Mouse (Mus musculus) olfactory bulb, adult 2 months (tissue): ENCODE data around the gene Ppp1r1c. TPM values are rescaled to one million over a fixed set of nuclear protein-coding genes. Genes with fewer than 3 reads are reported as not detected.

Experiments
- H3K27ac ChIP-seq: fragments of 200-500 bp; 2 replicates; pipeline ENCODE4 v1.5.1; 2012; ENCODE audit warnings: low read depth, low read length; ENCODE audit not compliant: insufficient read depth
- H3K4me1 ChIP-seq: fragments of 200-500 bp; 2 replicates; pipeline ENCODE4 v1.6.1; 2012; ENCODE audit warnings: low read length; ENCODE audit not compliant: control insufficient read depth, insufficient read depth
- H3K4me3 ChIP-seq: fragments of 200-500 bp; 2 replicates; pipeline ENCODE4 v1.5.1; 2012; ENCODE audit warnings: mild to moderate bottlenecking, low read depth, low read length, moderate library complexity; ENCODE audit not compliant: insufficient read depth
- CTCF ChIP-seq: fragments of 200-500 bp; IDR thresholded peaks from 2 replicates; pipeline ENCODE4 v1.5.1; 2012; ENCODE audit warnings: low read depth, mild to moderate bottlenecking, low read length, moderate library complexity; ENCODE audit not compliant: insufficient read depth
- POLR2A ChIP-seq: fragments of 200-500 bp; IDR thresholded peaks from 2 replicates; pipeline ENCODE4 v1.6.1; 2012; ENCODE audit warnings: mild to moderate bottlenecking, low read depth, low read length, moderate library complexity; ENCODE audit not compliant: insufficient read depth
- WGBS: fragments of 180-500 bp; shearing (Covaris S2); methylation state at CpG from one replicate; pipeline ENCODE4 v1.1.7; 2018; 5-methylcytosine and 5-hydroxymethylcytosine counted together
- polyA plus RNA-seq: library from polyadenylated mRNA; stranded (reverse); fragments of >200 nt; gene quantifications from 2 replicates; pipeline ENCODE4 v1.2.4, GENCODE M21; 2012; ENCODE audit warnings: low replicate concordance; ENCODE audit not compliant: missing spikeins, insufficient read depth, insufficient read length

Gene Ppp1r1c
- polyA plus RNA-seq, 1 experiment: not detected

DNA sequence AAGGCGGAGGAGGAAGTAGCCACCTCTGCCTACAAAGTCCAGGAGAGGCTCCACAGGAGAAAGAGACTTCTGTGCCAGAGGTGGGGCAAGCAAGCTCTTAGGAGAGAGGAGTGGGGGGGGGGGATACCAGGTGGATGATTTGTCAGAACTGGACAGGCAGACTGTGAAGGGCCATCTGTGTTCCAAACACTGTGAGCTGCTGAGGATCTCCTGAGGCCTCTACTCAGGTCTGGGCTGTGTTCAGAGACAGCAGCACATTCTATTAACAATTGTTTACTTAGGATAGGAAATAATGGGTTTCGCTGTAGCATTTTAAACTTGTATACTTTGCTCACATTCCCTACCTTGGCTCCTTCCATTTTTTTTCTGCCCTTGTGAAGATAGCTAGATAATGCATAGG, 61.0 kb downstream of the Ppp1r1c start:
- Histone ChIP-seq H3K27ac (no peak overlapping the region), H3K4me1 (no peaks in the 10 kb centered on the region), H3K4me3 (no peak overlapping the region)
- WGBS: 88% methylated on average over 2 of the region's 2 CpGs
- TF ChIP-seq CTCF (no peak), POLR2A (no peak)

DNA sequence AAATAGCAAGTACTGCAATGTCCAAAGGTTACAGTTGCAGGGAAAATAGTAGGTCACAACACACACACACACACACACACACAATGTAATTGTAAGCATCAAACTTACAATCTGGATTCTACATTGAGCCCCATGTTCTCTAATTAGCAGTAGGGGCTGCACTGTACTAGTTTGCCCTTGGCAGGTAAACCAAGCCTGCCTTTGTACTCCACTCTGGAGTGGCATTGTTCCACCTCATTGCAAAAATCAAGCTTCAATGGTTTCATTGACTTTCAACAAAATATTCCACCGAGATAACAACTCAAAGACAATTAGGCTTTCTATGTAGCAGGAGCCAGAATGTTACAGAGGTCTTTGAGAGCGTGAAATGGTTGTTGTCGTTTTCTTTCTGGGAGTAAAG, 62.7 kb downstream of the Ppp1r1c start:
- no peak overlapping the region for H3K4me3 ChIP-seq
- TF ChIP-seq POLR2A (no peak), CTCF (no peak)
- 62% methylated on average over 3 of the region's 3 CpGs for WGBS
- H3K27ac ChIP-seq: no peak overlapping the region
- H3K4me1 ChIP-seq: no peaks in the 10 kb centered on the region

DNA sequence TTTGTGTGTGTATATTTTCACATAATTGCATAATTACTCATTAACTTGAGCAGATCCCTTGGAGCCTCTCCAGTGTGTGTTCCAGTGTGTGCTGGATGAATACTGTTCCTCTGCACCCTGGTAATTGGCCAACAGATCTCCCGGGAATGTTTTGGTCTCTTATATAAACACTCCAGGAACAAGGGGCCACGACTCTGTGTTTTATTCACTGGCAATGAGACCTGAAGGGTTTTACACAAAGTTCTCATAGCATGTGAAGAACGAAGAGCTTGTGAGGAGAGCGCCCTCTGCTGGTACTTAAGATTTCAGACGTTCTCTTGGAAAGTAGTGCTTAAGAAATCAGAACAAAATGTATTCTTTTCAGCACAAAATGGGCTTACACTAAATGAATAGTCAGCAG, 66.8 kb downstream of the Ppp1r1c start:
- WGBS: 0% methylated on average over 5 of the region's 5 CpGs
- Histone ChIP-seq H3K27ac (no peak overlapping the region), H3K4me1 (no peaks in the 10 kb centered on the region), H3K4me3 (no peak overlapping the region)
- TF ChIP-seq CTCF (no peak), POLR2A (no peak)

DNA sequence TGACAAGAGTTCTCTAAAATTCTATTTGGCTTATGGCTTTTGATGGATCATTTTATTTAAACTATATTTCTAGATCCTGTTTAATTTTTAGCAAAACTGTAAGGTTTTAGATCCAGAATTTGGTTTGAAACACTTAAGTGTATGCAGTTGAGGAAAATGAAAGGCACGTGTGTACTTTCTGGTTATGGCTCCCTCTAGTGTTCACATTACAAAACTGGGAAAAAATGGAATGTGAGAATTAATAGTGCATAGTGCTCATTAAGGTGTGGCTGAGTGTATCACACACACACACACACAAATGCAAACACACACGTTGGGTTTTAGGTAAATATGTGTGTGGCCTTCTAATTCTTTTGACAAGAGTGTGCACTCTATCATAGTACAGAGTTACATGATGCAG, 70.2 kb downstream of the Ppp1r1c start:
- H3K4me3 ChIP-seq: no peak overlapping the region
- no peaks in the 10 kb centered on the region for H3K4me1 ChIP-seq
- 81% methylated on average over 2 of the region's 2 CpGs for WGBS
- H3K27ac ChIP-seq: no peak overlapping the region
- no peak for TF ChIP-seq CTCF

DNA sequence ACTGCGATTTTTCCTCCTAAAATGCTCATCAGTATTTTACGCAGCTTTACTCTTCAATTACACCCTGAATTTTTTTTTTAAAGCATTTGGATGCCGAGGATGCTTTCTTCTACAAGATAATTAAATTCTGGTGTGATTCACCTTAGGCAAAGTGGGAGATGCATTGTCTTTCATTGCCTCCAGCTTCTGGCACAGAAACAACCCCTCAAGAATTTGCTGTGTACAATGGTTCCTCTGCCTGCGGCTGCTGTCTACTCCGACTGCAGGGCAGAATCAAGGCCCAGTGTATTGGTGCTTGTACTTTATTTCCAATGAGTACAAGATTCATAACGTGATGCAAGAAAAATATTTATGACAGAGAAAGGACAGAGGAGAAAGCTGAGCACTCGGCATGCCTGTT, 73.2 kb downstream of the Ppp1r1c start:
- Histone ChIP-seq H3K27ac (no peak overlapping the region), H3K4me3 (no peak overlapping the region), H3K4me1 (no peaks in the 10 kb centered on the region)
- WGBS: 48% methylated on average over 7 of the region's 7 CpGs
- no peak for TF ChIP-seq CTCF
- TF ChIP-seq POLR2A: no peak

DNA sequence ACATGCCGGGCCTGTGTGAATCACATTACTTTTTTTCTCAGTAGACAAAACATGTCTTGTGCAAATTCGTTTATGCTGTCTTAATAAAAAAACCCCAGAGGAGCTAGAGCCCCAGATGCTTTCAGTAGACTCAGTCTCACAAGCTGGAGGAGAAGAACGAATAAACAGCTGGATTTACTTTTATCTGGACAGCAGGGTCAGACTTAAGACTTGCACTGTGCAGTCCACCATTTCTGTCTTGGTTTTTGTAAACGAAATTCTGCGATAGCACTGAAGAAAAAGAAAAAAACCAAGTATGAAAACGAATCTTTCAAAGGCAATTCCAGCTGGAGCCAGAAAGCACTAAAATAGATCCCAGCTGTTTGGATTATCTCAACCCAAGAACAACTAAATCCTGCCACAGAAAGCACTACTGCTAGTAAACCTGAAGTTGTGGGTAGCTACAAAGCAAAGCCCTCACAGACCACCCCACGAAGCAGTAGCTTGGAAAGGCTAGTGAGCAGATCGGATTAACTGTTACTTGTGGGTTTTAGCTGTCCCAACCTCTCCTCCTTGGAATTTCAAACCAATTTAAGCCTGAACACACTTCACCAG, 78.1 kb downstream of the Ppp1r1c start:
- TF ChIP-seq POLR2A (no peak), CTCF (no peak)
- H3K27ac ChIP-seq: no peak overlapping the region
- no peaks in the 10 kb centered on the region for H3K4me1 ChIP-seq
- H3K4me3 ChIP-seq: no peak overlapping the region
- 46% methylated on average over 8 of the region's 8 CpGs for WGBS

DNA sequence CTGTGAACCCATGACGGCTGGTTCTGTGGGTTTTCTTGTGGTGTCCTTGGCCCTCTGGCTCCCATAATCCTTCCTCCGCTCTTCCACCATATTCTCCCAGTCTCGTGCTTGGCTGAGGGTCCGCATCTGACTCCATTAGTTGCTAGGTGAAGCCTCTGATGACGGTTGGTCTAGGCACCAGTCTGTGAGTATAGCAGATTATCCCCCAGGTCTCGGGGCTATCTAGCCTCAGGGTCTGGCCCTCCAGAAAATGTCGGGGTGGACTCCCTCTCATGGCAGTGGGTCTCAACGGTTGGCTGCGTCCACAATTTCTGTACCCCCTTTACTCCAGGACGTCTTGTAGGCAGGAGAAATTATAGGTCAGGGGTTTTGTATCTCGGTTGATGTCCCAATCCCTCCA, 78.9 kb downstream of the Ppp1r1c start:
- WGBS: 96% methylated on average over 11 of the region's 11 CpGs
- Histone ChIP-seq H3K4me1 (no peaks in the 10 kb centered on the region), H3K27ac (no peak overlapping the region), H3K4me3 (no peak overlapping the region)
- TF ChIP-seq CTCF (no peak), POLR2A (no peak)

DNA sequence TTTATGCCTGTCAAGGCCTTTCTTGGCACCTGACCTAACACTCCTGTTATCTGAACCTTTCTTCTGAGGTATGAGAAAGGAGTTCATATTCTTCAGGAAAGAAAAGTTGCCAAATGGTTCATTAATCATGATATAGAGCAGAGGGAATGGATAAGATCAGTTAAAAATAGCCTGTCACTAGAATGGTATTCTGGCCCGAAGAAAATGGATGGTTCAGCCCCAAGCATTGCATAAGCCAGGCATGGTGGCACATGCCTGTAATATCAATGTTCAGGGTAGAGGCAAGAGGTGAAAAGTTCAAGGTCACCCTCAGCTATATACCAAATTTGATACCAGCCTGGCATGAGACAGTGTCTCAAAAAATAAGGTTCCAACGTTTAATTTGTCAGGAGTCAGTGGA, 85.6 kb downstream of the Ppp1r1c start:
- no peak overlapping the region for H3K4me3 ChIP-seq
- TF ChIP-seq CTCF: no peak
- TF ChIP-seq POLR2A: no peak
- H3K4me1 ChIP-seq: no peaks in the 10 kb centered on the region
- WGBS: 86% methylated on average over 2 of the region's 2 CpGs
- H3K27ac ChIP-seq: no peak overlapping the region

DNA sequence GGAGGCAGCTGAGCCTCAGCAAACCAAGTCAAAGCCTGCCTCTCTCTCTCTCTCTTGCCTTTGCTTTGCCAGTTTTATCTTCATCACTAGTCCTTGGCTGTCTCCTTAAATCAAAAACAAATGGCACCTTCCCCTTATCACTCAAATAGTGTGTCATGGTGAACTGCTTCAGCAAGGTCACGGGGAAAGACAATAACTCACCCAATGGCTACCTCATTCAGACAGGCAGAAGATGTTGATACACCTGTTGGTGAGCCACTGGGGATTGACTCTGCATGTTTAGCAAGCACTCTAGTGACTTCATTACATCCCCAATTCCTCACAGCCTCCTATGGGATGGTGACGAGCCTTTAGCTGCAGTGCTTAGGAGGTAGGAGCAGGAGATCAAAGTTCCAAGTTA, 89.9 kb downstream of the Ppp1r1c start:
- TF ChIP-seq CTCF (no peak), POLR2A (no peak)
- H3K4me3 ChIP-seq: no peak overlapping the region
- no peak overlapping the region for H3K27ac ChIP-seq
- no peaks in the 10 kb centered on the region for H3K4me1 ChIP-seq
- 91% methylated on average over 2 of the region's 2 CpGs for WGBS

DNA sequence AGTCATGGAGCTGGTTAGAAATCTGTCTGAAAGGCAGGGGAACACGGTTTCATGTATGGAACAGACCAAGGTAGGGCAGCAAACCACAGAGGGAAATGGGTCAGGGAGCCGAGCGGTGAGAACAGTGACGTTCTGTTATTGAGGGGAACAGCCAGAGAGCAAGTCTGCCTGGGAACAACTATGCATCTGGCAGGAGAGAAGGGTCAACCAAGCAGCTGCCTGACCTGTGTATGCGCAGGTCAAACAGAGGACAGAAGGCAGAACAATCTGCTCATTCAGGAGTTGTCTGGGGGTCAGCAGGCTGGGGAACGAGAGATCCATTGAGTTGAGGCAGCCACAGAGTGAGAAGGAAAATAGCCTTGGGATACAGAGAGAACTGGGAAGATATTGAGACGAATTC, 91.0 kb downstream of the Ppp1r1c start:
- H3K27ac ChIP-seq: no peak overlapping the region
- TF ChIP-seq POLR2A (no peak), CTCF (no peak)
- H3K4me3 ChIP-seq: no peak overlapping the region
- WGBS: 70% methylated on average over 7 of the region's 7 CpGs
- H3K4me1 ChIP-seq: no peaks in the 10 kb centered on the region
